Mouse (Mus musculus) frontal cortex, postnatal 10 days (tissue): ENCODE results near the gene Odf3l1.
"Not testable (repeated sequence)": the region's sequence is repeated elsewhere in the genome, so short reads cannot be mapped to it uniquely, and the experiment has no call there.

Experiments
- DNase-seq, 2 experiments: peaks; one replicate each; pipeline ENCODE4 v3.0.0; 2022; ENCODE audit warnings: low spot score in 2 of 2, mixed read lengths in 1 of 2

Odf3l1 gene

GRCm38 (mm10) chr9:56864216-56864729, at the start of gene Odf3l1:
Odf3l1 (minus strand) TSS chr9:56864679.
- no peak for DNase-seq

GRCm38 (mm10) chr9:56913991-56914390, 49.5 kb upstream of the Odf3l1 start:
- no peak for DNase-seq

- no peak for DNase-seq
These were observed 46.5 kb upstream of the Odf3l1 start for GRCm38 (mm10) chr9:56911017-56911416.

GRCm38 (mm10) chr9:56909991-56910390, 45.5 kb upstream of the Odf3l1 start:
- DNase-seq: not testable (repeated sequence)

GRCm38 (mm10) chr9:56907549-56907948, 43.1 kb upstream of the Odf3l1 start:
- no peak for DNase-seq

GRCm38 (mm10) chr9:56903662-56904061, 39.2 kb upstream of the Odf3l1 start:
- DNase-seq: no peak

- no peak for DNase-seq
These were observed 36.7 kb upstream of the Odf3l1 start for GRCm38 (mm10) chr9:56901187-56901586.

- no peak for DNase-seq
These were observed 36.1 kb upstream of the Odf3l1 start for GRCm38 (mm10) chr9:56900571-56900970.

- DNase-seq: no peak
These were observed 35.6 kb upstream of the Odf3l1 start for GRCm38 (mm10) chr9:56900060-56900459.

- DNase-seq: no peak
These were observed 34.9 kb upstream of the Odf3l1 start for GRCm38 (mm10) chr9:56899409-56899808.

- no peak for DNase-seq
These were observed 32.3 kb upstream of the Odf3l1 start for GRCm38 (mm10) chr9:56896779-56897178.

GRCm38 (mm10) chr9:56894006-56894405, 29.5 kb upstream of the Odf3l1 start:
- DNase-seq: no peak

GRCm38 (mm10) chr9:56893313-56893712, 28.8 kb upstream of the Odf3l1 start:
- DNase-seq: no peak

- no peak for DNase-seq
These were observed 27.6 kb upstream of the Odf3l1 start for GRCm38 (mm10) chr9:56892111-56892510.

GRCm38 (mm10) chr9:56891517-56892011, 27.1 kb upstream of the Odf3l1 start:
- peak; percentile 61 to 69 for DNase-seq

GRCm38 (mm10) chr9:56890522-56891250, 26.2 kb upstream of the Odf3l1 start:
- DNase-seq: no peak

- DNase-seq: peak in 1 of 2 experiments; percentile 68
These were observed 25.3 kb upstream of the Odf3l1 start for GRCm38 (mm10) chr9:56889817-56890216.

- no peak for DNase-seq
These were observed 23.1 kb upstream of the Odf3l1 start for GRCm38 (mm10) chr9:56887581-56887980.

GRCm38 (mm10) chr9:56886601-56887000, 22.1 kb upstream of the Odf3l1 start:
- DNase-seq: no peak

- no peak for DNase-seq
These were observed 21.6 kb upstream of the Odf3l1 start for GRCm38 (mm10) chr9:56886113-56886512.

GRCm38 (mm10) chr9:56884328-56884727, 19.8 kb upstream of the Odf3l1 start:
- no peak for DNase-seq

- no peak for DNase-seq
These were observed 19.0 kb upstream of the Odf3l1 start for GRCm38 (mm10) chr9:56883470-56883869.

- DNase-seq: no peak
These were observed 18.3 kb upstream of the Odf3l1 start for GRCm38 (mm10) chr9:56882818-56883217.
